Comparison of ENCODE assay signal across 8 mouse cellular contexts in genomic region chr11:120549986-120550809, GRCm38 (mm10). TPM values are rescaled to one million over a fixed set of nuclear protein-coding genes. Genes with fewer than 3 reads are reported as not detected.
A peak's percentile ranks its signal among the peaks of the same experiment; 100 is the strongest.
DNase-seq lines count a peak whose midpoint lies in the region; ATAC-seq and TF ChIP-seq lines count a peak whose summit lies in the region.

No protein-coding gene starts in this region.

- peak; percentile 54 for ATAC-seq in forebrain, embryonic 14.5 days
- no peak for ATAC-seq in liver, embryonic 13.5 days (ENCODE audit: low read depth)
- no peak for ATAC-seq in inflammation-experienced regulatory T-cells, adult 6 months

- peak overlapping the region; percentile 96 for H3K4me3 ChIP-seq in heart, adult 2 months
- peak overlapping the region; percentile 57 to 81 (median 75) for H3K4me3 ChIP-seq in CH12.LX (replicated peaks in 1 of 3; ENCODE audit: low read depth in 2 of 3, low read length in 2 of 3, poor library complexity in 1 of 3)
- H3K4me3 ChIP-seq in forebrain, embryonic 14.5 days (ENCODE audit: low read depth, low read length), result peak overlapping the region; percentile 99
- peak overlapping the region; percentile 84 for H3K4me3 ChIP-seq in liver, embryonic 13.5 days (replicated peaks)

- TF ChIP-seq POLR2A in heart, adult 2 months (IDR thresholded peaks at IDR 0.05; ENCODE audit: insufficient read depth, low read depth, low read length), result no peak
- peak; percentile 27; the same call in 1 of the 2 replicates for TF ChIP-seq POLR2A in CH12.LX (IDR thresholded peaks at IDR 0.05; ENCODE audit: low read depth, low read length)

- peak overlapping the region; percentile 79 for H3K9ac ChIP-seq in heart, adult 2 months (ENCODE audit: low read depth, low read length)
- H3K9ac ChIP-seq in CH12.LX (ENCODE audit: insufficient read depth, low read depth), result peak overlapping the region; percentile 81
- peak overlapping the region; percentile 96 for H3K9ac ChIP-seq in forebrain, embryonic 14.5 days (ENCODE audit: low read length)
- H3K9ac ChIP-seq in liver, embryonic 13.5 days, result peak overlapping the region; percentile 97

- DNase-seq in heart, adult 2 months, result no peak
- DNase-seq in heart, adult 8-10 months (ENCODE audit: low spot score), result no peak
- DNase-seq in CH12.LX (ENCODE audit: extremely low read depth), result no peak
- no peak for DNase-seq in forebrain, embryonic 14.5 days (ENCODE audit: low spot score)
- no peak for DNase-seq in liver, embryonic 13.5 days
- DNase-seq in Muller cell, postnatal 12 days (ENCODE audit: inconsistent ontology term), result no peak
- no peak for DNase-seq in spleen, adult 18-20 months

- TF ChIP-seq EP300 in heart, adult 2 months (IDR thresholded peaks at IDR 0.05; ENCODE audit: insufficient read depth, low read depth, low read length), result no peak
- TF ChIP-seq EP300 in CH12.LX (IDR thresholded peaks at IDR 0.05; ENCODE audit: low read length), result no peak

- H3K27me3 ChIP-seq in heart, adult 2 months (ENCODE audit: control insufficient read depth, insufficient read depth, low read length), result no peaks in the 10 kb centered on the region
- H3K27me3 ChIP-seq in CH12.LX (replicated peaks), result no peaks in the 10 kb centered on the region
- no peaks in the 10 kb centered on the region for H3K27me3 ChIP-seq in forebrain, embryonic 14.5 days (replicated peaks; ENCODE audit: control insufficient read depth, insufficient read depth, low read length)
- H3K27me3 ChIP-seq in liver, embryonic 13.5 days, result no peaks in the 10 kb centered on the region

- WGBS in heart, adult 2 months, result 73% methylated on average over 11 of the region's 11 CpGs
- whole genome bisulfite sequencing in forebrain, embryonic 14.5 days, result 76% methylated on average over 11 of the region's 11 CpGs
- 66% methylated on average over 11 of the region's 11 CpGs for WGBS in liver, embryonic 13.5 days (ENCODE audit: insufficient replicate concordance)

- peaks cover 10% of the 10 kb centered on the region for H3K4me1 ChIP-seq in heart, adult 2 months (ENCODE audit: control insufficient read depth, insufficient read depth, low read length)
- peaks cover 11 to 28% of the 10 kb centered on the region in 2 experiments for H3K4me1 ChIP-seq in CH12.LX (ENCODE audit: control insufficient read depth in 1 of 2, insufficient read depth in 2 of 2)
- H3K4me1 ChIP-seq in forebrain, embryonic 14.5 days (ENCODE audit: control insufficient read depth, insufficient read depth, low read length), result peaks cover 13% of the 10 kb centered on the region
- H3K4me1 ChIP-seq in liver, embryonic 13.5 days (replicated peaks), result peaks cover 50% of the 10 kb centered on the region

- H3K79me2 ChIP-seq in heart, adult 2 months (replicated peaks; ENCODE audit: control insufficient read depth, insufficient read depth, low read length), result no peaks in the 10 kb centered on the region
- H3K79me2 ChIP-seq in CH12.LX (replicated peaks; ENCODE audit: control insufficient read depth, extremely low read depth, insufficient read depth, poor library complexity, severe bottlenecking), result no peaks in the 10 kb centered on the region

- in situ Hi-C loops in CH12.LX (cut with MboI; ENCODE audit: low pct_ligation_motif_present, low pct_unique_long_range_greater_than_20kb, low sequenced_read_pairs), result no loop called here

- H3K9me3 ChIP-seq in CH12.LX (replicated peaks; ENCODE audit: low read length), result no peaks in the 10 kb centered on the region
- no peaks in the 10 kb centered on the region for H3K9me3 ChIP-seq in forebrain, embryonic 14.5 days (replicated peaks; ENCODE audit: control insufficient read depth, low read length)
- no peaks in the 10 kb centered on the region for H3K9me3 ChIP-seq in liver, embryonic 13.5 days (replicated peaks)

- H3K36me3 ChIP-seq in heart, adult 2 months (ENCODE audit: control insufficient read depth, insufficient read depth, low read length), result no peaks in the 10 kb centered on the region
- peaks cover 0 to 38% of the 10 kb centered on the region in 2 experiments for H3K36me3 ChIP-seq in CH12.LX (replicated peaks in 1 of 2; ENCODE audit: control insufficient read depth in 1 of 2, insufficient read depth in 1 of 2, low read length in 1 of 2)
- H3K36me3 ChIP-seq in forebrain, embryonic 14.5 days (ENCODE audit: control insufficient read depth, insufficient read depth, low read length), result no peaks in the 10 kb centered on the region
- no peaks in the 10 kb centered on the region for H3K36me3 ChIP-seq in liver, embryonic 13.5 days

- TF ChIP-seq CTCF in heart, adult 2 months (IDR thresholded peaks at IDR 0.05), result no peak
- no peak for TF ChIP-seq CTCF in CH12.LX (conservative IDR thresholded peaks at IDR 0.05 in 1 of 2, IDR thresholded peaks at IDR 0.05 in 1 of 2; ENCODE audit: low read depth in 2 of 2, low read length in 2 of 2)

- H3K4me2 ChIP-seq in CH12.LX (ENCODE audit: insufficient read depth, low read depth, poor library complexity, severe bottlenecking), result peak overlapping the region; percentile 77
- peak overlapping the region; percentile 94 for H3K4me2 ChIP-seq in forebrain, embryonic 14.5 days (ENCODE audit: low read length)
- peak overlapping the region; percentile 97 for H3K4me2 ChIP-seq in liver, embryonic 13.5 days

- H3K27ac ChIP-seq in heart, adult 2 months, result peak overlapping the region; percentile 93
- H3K27ac ChIP-seq in CH12.LX (ENCODE audit: insufficient read depth, low read depth), result no peak overlapping the region
- peak overlapping the region; percentile 74 for H3K27ac ChIP-seq in forebrain, embryonic 14.5 days (ENCODE audit: low read depth, low read length)
- H3K27ac ChIP-seq in liver, embryonic 13.5 days, result peak overlapping the region; percentile 97

- intact Hi-C loops in heart, adult 2 months (cut with DNase I), result loop anchor here (2.0 to 5.0 kb wide), 3 partner anchors 21 to 32 kb away; partner anchors contain the start of gene Arhgdia

- dilution Hi-C loops in CH12.LX (cut with MboI; ENCODE audit: extremely low pct_ligation_motif_present, extremely low pct_unique_long_range_greater_than_20kb, low sequenced_read_pairs), result no loop called here

- no peak for TF ChIP-seq RAD21 in CH12.LX (IDR thresholded peaks at IDR 0.05; ENCODE audit: low read depth, low read length)

TF ChIP-seq in CH12.LX, 34 proteins besides CTCF, POLR2A, EP300 and RAD21 (continues in another document):
- no peak for TF ChIP-seq MAZ (IDR thresholded peaks at IDR 0.05; ENCODE audit: low read depth, low read length)

RNA-seq across cellular contexts. Expression of gene Mcrip1, which starts 0.7 kb away (rescaled TPM):
- 10 to 100 TPM; 38.5 to 43.9 TPM for total RNA-seq in heart, adult 2 months (2021)
- polyA plus RNA-seq in heart, adult 2 months (2012; rRNA removed), result 84.9 and 97.4 TPM in 2 replicates
- 10 to 100 TPM; 37.5 to 41.0 (median 38.5) TPM for total RNA-seq in heart, adult 8-10 months (2022)
- total RNA-seq in CH12.LX (2012; rRNA removed) (25.8 and 39.6 TPM in 2 replicates), CH12.LX (2014; rRNA removed) (37.6 and 46.2 TPM in 2 replicates)
- polyA plus RNA-seq in CH12.LX (2012; ENCODE audit: insufficient read length, low read depth), result 60.2 and 66.5 TPM in 2 replicates
- 291 and 313 TPM in 2 replicates for polyA plus RNA-seq in forebrain, embryonic 14.5 days (2014; fragmentation: Nextera tagmentation; extraction: Ambion mirVana)
- 45.7 and 46.9 TPM in 2 replicates for polyA plus RNA-seq in liver, embryonic 13.5 days (2015; fragmentation: Nextera tagmentation; extraction: Ambion mirVana)
- 100 to 1,000 TPM in 2 of 3 experiments, 10 to 100 TPM in 1; 93.4 to 136 (median 107) TPM for polyA plus RNA-seq in inflammation-experienced regulatory T-cells, adult 6 months (2017; shearing (Covaris generic))

RNA-seq across cellular contexts. Expression of gene Ppp1r27, which starts 0.7 kb away (rescaled TPM):
- total RNA-seq in heart, adult 2 months (2021), result under 1 TPM in 1 of 2 experiments, not detected in 1; 0.34 TPM
- polyA plus RNA-seq in heart, adult 2 months (2012; rRNA removed), result 0.64 and 0.96 TPM in 2 replicates
- under 1 TPM in 1 of 4 experiments, not detected in 3; 0.34 TPM for total RNA-seq in heart, adult 8-10 months (2022)
- not detected in 2 replicates for total RNA-seq in CH12.LX (2012; rRNA removed)
- not detected in 2 replicates for total RNA-seq in CH12.LX (2014; rRNA removed)
- not detected in 2 replicates for polyA plus RNA-seq in CH12.LX (2012; ENCODE audit: insufficient read length, low read depth)
- polyA plus RNA-seq in forebrain, embryonic 14.5 days (2014; fragmentation: Nextera tagmentation; extraction: Ambion mirVana), result not detected in 2 replicates
- polyA plus RNA-seq in liver, embryonic 13.5 days (2015; fragmentation: Nextera tagmentation; extraction: Ambion mirVana), result 0.22 TPM in 1 of 2 replicates, not detected in the other
- polyA plus RNA-seq in inflammation-experienced regulatory T-cells, adult 6 months (2017; shearing (Covaris generic)), result not detected

RNA-seq across cellular contexts. Expression of gene Gcgr, which starts 19.7 kb away (rescaled TPM):
- under 1 TPM; 0.68 to 0.73 TPM for total RNA-seq in heart, adult 2 months (2021)
- polyA plus RNA-seq in heart, adult 2 months (2012; rRNA removed), result 2.1 and 2.3 TPM in 2 replicates
- 1 to 10 TPM in 1 of 4 experiments, under 1 TPM in 3; 0.69 to 1.0 (median 0.78) TPM for total RNA-seq in heart, adult 8-10 months (2022)
- total RNA-seq in CH12.LX (2012; rRNA removed) (0.13 TPM in 1 of 2 replicates, not detected in the other), CH12.LX (2014; rRNA removed) (0.09 and 0.16 TPM in 2 replicates)
- polyA plus RNA-seq in CH12.LX (2012; ENCODE audit: insufficient read length, low read depth), result 0.20 TPM in 1 of 2 replicates, not detected in the other
- 0.14 TPM in 1 of 2 replicates, not detected in the other for polyA plus RNA-seq in forebrain, embryonic 14.5 days (2014; fragmentation: Nextera tagmentation; extraction: Ambion mirVana)
- polyA plus RNA-seq in liver, embryonic 13.5 days (2015; fragmentation: Nextera tagmentation; extraction: Ambion mirVana), result 10.0 and 10.7 TPM in 2 replicates
- polyA plus RNA-seq in inflammation-experienced regulatory T-cells, adult 6 months (2017; shearing (Covaris generic)), result not detected

RNA-seq across cellular contexts. Expression of gene P4hb, which starts 22.9 kb away (rescaled TPM):
- 100 to 1,000 TPM; 221 to 246 TPM for total RNA-seq in heart, adult 2 months (2021)
- 115 and 174 TPM in 2 replicates for polyA plus RNA-seq in heart, adult 2 months (2012; rRNA removed)
- 100 to 1,000 TPM; 217 to 256 (median 229) TPM for total RNA-seq in heart, adult 8-10 months (2022)
- total RNA-seq in CH12.LX (2012; rRNA removed), result 531 and 594 TPM in 2 replicates
- 453 and 486 TPM in 2 replicates for total RNA-seq in CH12.LX (2014; rRNA removed)
- 644 and 662 TPM in 2 replicates for polyA plus RNA-seq in CH12.LX (2012; ENCODE audit: insufficient read length, low read depth)
- 325 and 332 TPM in 2 replicates for polyA plus RNA-seq in forebrain, embryonic 14.5 days (2014; fragmentation: Nextera tagmentation; extraction: Ambion mirVana)
- polyA plus RNA-seq in liver, embryonic 13.5 days (2015; fragmentation: Nextera tagmentation; extraction: Ambion mirVana), result 403 and 453 TPM in 2 replicates
- polyA plus RNA-seq in inflammation-experienced regulatory T-cells, adult 6 months (2017; shearing (Covaris generic)), result 100 to 1,000 TPM; 135 to 164 (median 149) TPM

RNA-seq across cellular contexts. Expression of gene Arhgdia, which starts 31.2 kb away (rescaled TPM):
- total RNA-seq in heart, adult 2 months (2021), result 100 to 1,000 TPM; 139 to 144 TPM
- polyA plus RNA-seq in heart, adult 2 months (2012; rRNA removed), result 245 and 257 TPM in 2 replicates
- 100 to 1,000 TPM; 130 to 152 (median 141) TPM for total RNA-seq in heart, adult 8-10 months (2022)
- 417 and 467 TPM in 2 replicates for total RNA-seq in CH12.LX (2012; rRNA removed)
- total RNA-seq in CH12.LX (2014; rRNA removed), result 126 and 172 TPM in 2 replicates
- 957 and 958 TPM in 2 replicates for polyA plus RNA-seq in CH12.LX (2012; ENCODE audit: insufficient read length, low read depth)
- 449 and 481 TPM in 2 replicates for polyA plus RNA-seq in forebrain, embryonic 14.5 days (2014; fragmentation: Nextera tagmentation; extraction: Ambion mirVana)
- 258 and 276 TPM in 2 replicates for polyA plus RNA-seq in liver, embryonic 13.5 days (2015; fragmentation: Nextera tagmentation; extraction: Ambion mirVana)
- polyA plus RNA-seq in inflammation-experienced regulatory T-cells, adult 6 months (2017; shearing (Covaris generic)), result 100 to 1,000 TPM; 624 to 862 (median 685) TPM
